Mouse (Mus musculus): ENCODE measurements at regions not wholly inside any gene's neighbourhood (a gene's known extent, or its start where the extent isn't known, plus 50 kb on each side); places are given as distances from the start of the nearest gene placed in this dataset.

DNA sequence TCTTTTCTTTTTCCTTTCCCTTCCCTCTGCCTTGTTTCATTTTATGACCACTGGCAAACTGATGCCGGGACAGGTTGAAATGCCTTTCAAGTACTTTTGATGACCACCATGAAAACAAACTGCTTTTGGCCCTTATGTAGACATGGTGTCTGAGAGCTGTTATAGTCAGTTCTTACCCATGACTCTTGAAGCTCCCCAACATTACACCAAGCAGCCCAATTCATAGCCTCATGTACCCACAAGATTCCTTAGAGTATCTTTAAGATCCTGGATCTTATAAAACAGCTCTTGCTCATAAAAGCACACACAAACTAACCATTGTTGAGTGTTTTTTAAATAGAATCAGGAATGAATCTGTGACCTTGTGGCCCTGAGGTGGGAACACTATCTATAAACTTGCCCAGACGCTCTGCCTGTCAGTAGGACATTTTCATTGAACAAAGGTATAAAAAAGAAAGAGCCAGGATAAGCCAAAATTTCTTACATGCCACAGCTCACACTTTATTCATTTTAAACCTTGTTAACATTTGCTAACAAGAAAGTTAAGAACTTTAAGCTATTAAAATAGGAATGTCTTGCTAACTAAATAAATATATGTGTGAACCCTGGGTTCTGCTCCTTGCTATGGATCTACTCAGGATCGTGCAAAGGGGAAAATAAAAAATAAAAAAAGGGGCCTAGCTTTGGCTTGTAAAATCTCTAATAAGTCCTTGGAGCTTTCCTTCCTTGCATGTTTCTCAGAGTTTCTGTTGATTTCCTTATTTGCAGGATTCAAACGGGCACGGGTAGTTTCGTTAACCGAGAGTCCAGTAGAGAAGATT lies 375.9 kb upstream of the Btbd3 start:
- H3K4me1 ChIP-seq (ENCODE audit: control insufficient read depth, insufficient read depth, low read depth, low read length): no peaks in the 10 kb centered on the region
- 90% methylated on average over 7 of the region's 7 CpGs for WGBS
- H3K4me2 ChIP-seq (ENCODE audit: low read length): no peak overlapping the region
- H3K27ac ChIP-seq (ENCODE audit: low read depth, low read length): no peak overlapping the region
- H3K27me3 ChIP-seq (replicated peaks; ENCODE audit: control insufficient read depth, insufficient read depth, low read length): no peaks in the 10 kb centered on the region
- no peak for ATAC-seq
- H3K4me3 ChIP-seq (ENCODE audit: low read length): no peak overlapping the region
- no peaks in the 10 kb centered on the region for H3K36me3 ChIP-seq (ENCODE audit: control insufficient read depth, insufficient read depth, low read length)
- no peak overlapping the region for H3K9ac ChIP-seq (ENCODE audit: low read depth, low read length)
- H3K9me3 ChIP-seq (ENCODE audit: control insufficient read depth, low read length): no peaks in the 10 kb centered on the region

DNA sequence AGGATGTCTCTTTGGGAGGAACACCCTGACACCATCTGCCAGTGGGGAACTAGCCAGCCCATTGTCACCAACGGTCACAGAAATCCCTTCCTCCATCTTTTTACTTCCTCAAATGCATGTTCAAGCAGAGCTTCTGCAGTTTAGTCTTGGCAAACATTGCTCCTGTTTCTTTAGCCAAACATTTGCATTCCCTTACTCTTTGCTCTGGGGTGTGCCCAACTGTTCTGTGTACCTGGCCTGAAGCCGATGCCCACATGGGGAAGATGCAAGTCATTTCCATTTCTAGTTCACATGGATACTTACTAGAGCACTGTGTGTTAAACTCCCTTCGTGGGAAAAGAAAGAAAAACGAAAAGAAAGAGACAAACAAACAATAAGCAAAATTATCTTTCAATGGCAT lies 386.7 kb upstream of the Btbd3 start:
- Histone ChIP-seq H3K4me1 (ENCODE audit: control insufficient read depth, insufficient read depth, low read depth, low read length) (no peaks in the 10 kb centered on the region), H3K4me3 (ENCODE audit: low read length) (no peak overlapping the region), H3K27me3 (replicated peaks; ENCODE audit: control insufficient read depth, insufficient read depth, low read length) (no peaks in the 10 kb centered on the region), H3K27ac (ENCODE audit: low read depth, low read length) (no peak overlapping the region), H3K4me2 (ENCODE audit: low read length) (no peak overlapping the region), H3K9me3 (ENCODE audit: control insufficient read depth, low read length) (no peaks in the 10 kb centered on the region), H3K36me3 (ENCODE audit: control insufficient read depth, insufficient read depth, low read length) (no peaks in the 10 kb centered on the region), H3K9ac (ENCODE audit: low read depth, low read length) (no peak overlapping the region)
- no peak for ATAC-seq
- WGBS: 77% methylated on average over 4 of the region's 4 CpGs

DNA sequence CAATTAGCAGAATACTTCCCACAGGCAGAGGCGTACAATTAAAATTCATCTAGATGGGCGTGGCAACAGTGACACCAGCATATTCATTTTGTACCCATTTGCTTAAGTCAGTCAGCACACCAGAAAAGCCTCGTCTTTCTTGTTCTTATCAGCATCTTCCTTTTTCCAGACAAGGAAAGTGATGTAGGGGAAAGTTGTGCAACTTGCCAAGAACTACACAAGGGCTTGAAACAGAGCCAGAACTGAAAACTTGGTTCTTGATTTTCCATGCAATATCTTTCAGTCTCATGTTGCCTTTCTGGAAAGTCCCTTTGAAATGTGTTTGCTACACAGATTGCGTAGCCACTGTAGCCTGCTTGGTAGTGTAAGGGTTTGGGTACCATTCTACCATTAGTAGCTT lies 401.9 kb upstream of the Btbd3 start:
- WGBS: 79% methylated on average over 4 of the region's 4 CpGs
- Histone ChIP-seq H3K36me3 (ENCODE audit: control insufficient read depth, insufficient read depth, low read length) (no peaks in the 10 kb centered on the region), H3K9ac (ENCODE audit: low read depth, low read length) (no peak overlapping the region), H3K27ac (ENCODE audit: low read depth, low read length) (no peak overlapping the region), H3K27me3 (replicated peaks; ENCODE audit: control insufficient read depth, insufficient read depth, low read length) (no peaks in the 10 kb centered on the region), H3K9me3 (ENCODE audit: control insufficient read depth, low read length) (no peaks in the 10 kb centered on the region), H3K4me3 (ENCODE audit: low read length) (no peak overlapping the region), H3K4me2 (ENCODE audit: low read length) (no peak overlapping the region), H3K4me1 (ENCODE audit: control insufficient read depth, insufficient read depth, low read depth, low read length) (no peaks in the 10 kb centered on the region)
- no peak for ATAC-seq

DNA sequence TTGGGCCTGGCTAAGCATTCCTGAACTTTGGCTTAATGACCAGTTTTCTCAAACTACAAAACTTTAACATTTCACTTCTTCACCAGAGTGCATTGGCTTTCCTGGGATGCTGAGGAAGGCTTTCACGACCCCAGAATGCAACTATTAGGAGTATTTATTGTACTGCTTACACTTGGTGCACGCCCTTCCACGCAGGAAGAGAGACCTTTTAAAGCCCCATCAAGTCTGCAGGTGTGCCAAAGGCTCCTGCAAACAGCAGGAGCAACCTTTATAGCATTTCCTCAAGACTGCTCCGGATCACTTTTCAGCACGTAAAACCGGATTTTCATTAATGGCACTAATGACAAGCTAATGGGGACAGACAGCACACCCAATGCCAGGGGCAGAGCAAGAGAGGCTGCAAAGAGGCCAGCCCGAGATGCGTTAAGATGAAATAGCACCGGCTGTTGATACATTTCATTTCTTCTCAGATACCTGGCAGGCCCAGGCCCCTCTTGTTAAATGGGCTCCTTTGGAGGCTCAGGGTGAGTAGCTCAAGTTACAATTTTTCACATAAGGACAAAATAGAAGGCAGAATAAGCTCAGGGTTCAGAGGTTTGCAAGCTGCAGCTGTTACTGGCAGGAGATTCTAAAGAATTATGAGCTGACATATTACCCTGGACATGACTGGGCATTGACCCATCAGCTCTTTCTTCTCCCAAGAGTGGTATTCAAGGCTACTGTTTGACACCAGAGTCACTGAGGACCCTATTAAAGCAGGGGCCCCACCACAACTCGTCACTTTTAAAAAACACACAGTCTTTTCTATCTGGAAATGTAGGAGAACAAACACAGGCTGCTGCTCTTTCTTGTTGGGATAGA lies 402.7 kb upstream of the Btbd3 start:
- H3K4me1 ChIP-seq (ENCODE audit: control insufficient read depth, insufficient read depth, low read depth, low read length): no peaks in the 10 kb centered on the region
- H3K27ac ChIP-seq (ENCODE audit: low read depth, low read length): no peak overlapping the region
- no peak for ATAC-seq
- no peak overlapping the region for H3K9ac ChIP-seq (ENCODE audit: low read depth, low read length)
- H3K4me3 ChIP-seq (ENCODE audit: low read length): no peak overlapping the region
- WGBS: 89% methylated on average over 10 of the region's 10 CpGs
- no peaks in the 10 kb centered on the region for H3K27me3 ChIP-seq (replicated peaks; ENCODE audit: control insufficient read depth, insufficient read depth, low read length)
- no peaks in the 10 kb centered on the region for H3K9me3 ChIP-seq (ENCODE audit: control insufficient read depth, low read length)
- H3K36me3 ChIP-seq (ENCODE audit: control insufficient read depth, insufficient read depth, low read length): no peaks in the 10 kb centered on the region
- no peak overlapping the region for H3K4me2 ChIP-seq (ENCODE audit: low read length)

DNA sequence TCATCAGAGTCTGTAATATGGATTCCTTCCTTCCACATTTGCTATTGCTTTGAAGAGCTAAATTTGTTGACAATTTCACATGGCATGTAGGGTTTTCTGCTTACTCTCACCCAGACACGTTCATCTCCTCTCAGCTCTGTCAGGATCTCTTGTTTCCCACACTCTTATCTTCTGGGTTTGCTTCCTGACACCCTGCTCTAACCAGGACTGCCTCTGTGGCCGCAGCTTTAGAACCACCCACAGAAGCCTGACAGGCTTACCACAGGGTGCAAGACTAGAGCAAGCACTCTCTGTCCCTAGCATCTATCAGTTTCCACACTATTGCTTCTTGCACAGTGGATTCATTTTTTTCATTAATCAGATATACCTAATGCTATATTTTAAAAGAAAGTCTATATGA lies 408.5 kb upstream of the Btbd3 start:
- Histone ChIP-seq H3K36me3 (ENCODE audit: control insufficient read depth, insufficient read depth, low read length) (no peaks in the 10 kb centered on the region), H3K9me3 (ENCODE audit: control insufficient read depth, low read length) (no peaks in the 10 kb centered on the region), H3K27ac (ENCODE audit: low read depth, low read length) (no peak overlapping the region), H3K4me2 (ENCODE audit: low read length) (no peak overlapping the region), H3K4me3 (ENCODE audit: low read length) (no peak overlapping the region), H3K9ac (ENCODE audit: low read depth, low read length) (no peak overlapping the region), H3K27me3 (replicated peaks; ENCODE audit: control insufficient read depth, insufficient read depth, low read length) (no peaks in the 10 kb centered on the region), H3K4me1 (ENCODE audit: control insufficient read depth, insufficient read depth, low read depth, low read length) (no peaks in the 10 kb centered on the region)
- 62% methylated on average over 2 of the region's 2 CpGs for WGBS
- no peak for ATAC-seq

DNA sequence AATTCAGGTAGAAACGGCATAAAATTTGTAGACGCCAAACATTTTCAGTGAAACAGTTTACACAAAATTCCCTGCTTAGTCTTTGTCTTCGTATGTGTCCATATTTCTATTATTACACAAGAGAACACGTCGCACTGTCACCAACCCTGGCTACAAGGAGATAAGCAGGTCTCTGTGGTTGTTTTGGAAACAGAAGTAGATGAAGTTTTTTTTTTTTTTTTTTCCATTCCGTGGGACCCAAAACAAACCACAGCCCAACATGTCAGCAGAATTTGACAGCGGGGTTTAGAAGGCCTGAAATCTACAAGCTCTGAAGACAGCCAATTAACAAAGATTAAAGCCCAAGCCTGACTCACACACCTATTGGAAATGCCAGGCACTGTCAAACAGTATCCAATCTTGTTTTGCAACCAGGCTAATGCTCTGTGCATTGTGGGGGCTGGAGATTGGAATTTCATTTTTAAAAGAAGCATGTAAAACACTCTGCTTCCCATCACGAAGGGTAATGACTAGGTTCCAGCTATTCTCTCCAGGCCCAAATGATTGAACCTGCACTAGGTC lies 428.5 kb upstream of the Btbd3 start:
- no peak overlapping the region for H3K9ac ChIP-seq (ENCODE audit: low read depth, low read length)

DNA sequence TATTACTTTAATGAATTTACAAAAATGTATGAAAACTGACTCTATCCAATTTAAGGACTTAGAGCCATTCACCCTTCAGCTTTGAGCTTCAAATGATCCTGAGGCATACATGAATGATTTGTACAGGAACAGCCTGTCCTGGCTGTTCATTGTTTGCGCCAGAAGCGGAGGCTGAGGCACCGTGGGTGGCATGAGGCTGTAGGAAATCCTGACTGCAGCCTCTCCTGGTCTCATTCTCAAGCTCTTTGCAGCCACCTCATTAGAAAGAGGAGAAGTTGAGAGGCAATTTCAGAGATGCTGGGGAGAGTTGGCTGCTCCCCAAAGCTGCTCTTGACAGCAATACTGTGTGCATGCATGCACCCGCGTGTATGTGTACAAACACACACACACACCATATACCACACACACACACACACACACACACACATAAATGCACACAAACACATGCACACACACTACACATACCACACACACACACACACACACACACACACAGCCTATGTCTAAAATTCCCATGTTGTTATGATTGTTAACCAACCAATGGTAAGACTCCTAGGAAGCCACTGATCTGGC lies 434.9 kb upstream of the Btbd3 start:
- H3K4me1 ChIP-seq (ENCODE audit: control insufficient read depth, insufficient read depth, low read depth, low read length): no peaks in the 10 kb centered on the region
- 57% methylated on average over 5 of the region's 5 CpGs for WGBS
- no peak overlapping the region for H3K27ac ChIP-seq (ENCODE audit: low read depth, low read length)
- H3K27me3 ChIP-seq (replicated peaks; ENCODE audit: control insufficient read depth, insufficient read depth, low read length): no peaks in the 10 kb centered on the region
- ATAC-seq: no peak
- H3K9me3 ChIP-seq (ENCODE audit: control insufficient read depth, low read length): no peaks in the 10 kb centered on the region
- H3K4me2 ChIP-seq (ENCODE audit: low read length): no peak overlapping the region
- H3K9ac ChIP-seq (ENCODE audit: low read depth, low read length): no peak overlapping the region
- no peaks in the 10 kb centered on the region for H3K36me3 ChIP-seq (ENCODE audit: control insufficient read depth, insufficient read depth, low read length)
- no peak overlapping the region for H3K4me3 ChIP-seq (ENCODE audit: low read length)

More for the DNA sequence above, 428.5 kb upstream of the Btbd3 start:
- Histone ChIP-seq H3K4me2 (ENCODE audit: low read length) (no peak overlapping the region), H3K27ac (ENCODE audit: low read depth, low read length) (no peak overlapping the region), H3K4me3 (ENCODE audit: low read length) (no peak overlapping the region), H3K9me3 (ENCODE audit: control insufficient read depth, low read length) (no peaks in the 10 kb centered on the region), H3K36me3 (ENCODE audit: control insufficient read depth, insufficient read depth, low read length) (no peaks in the 10 kb centered on the region), H3K4me1 (ENCODE audit: control insufficient read depth, insufficient read depth, low read depth, low read length) (no peaks in the 10 kb centered on the region), H3K27me3 (replicated peaks; ENCODE audit: control insufficient read depth, insufficient read depth, low read length) (no peaks in the 10 kb centered on the region)
- 83% methylated on average over 8 of the region's 8 CpGs for WGBS
- ATAC-seq: no peak

DNA sequence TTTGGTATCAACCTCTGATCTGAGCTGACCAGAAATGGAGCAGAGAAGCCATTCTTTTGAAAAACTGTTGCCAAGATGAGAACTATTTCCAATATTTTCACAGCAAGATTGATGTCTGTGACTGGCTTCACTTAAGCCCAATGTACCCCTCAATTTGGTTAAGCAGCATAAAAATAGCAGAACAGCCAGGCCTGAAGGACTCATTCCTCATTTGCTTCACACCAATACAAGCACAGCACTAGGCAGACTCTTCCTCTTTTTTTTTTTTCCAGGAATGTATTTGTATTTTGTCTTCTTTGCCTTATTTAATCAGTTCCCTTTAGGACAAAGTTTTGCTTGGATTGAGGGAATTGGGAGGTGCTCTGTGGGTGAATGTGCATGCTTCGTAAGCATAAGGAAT lies 441.4 kb upstream of the Btbd3 start:
- Histone ChIP-seq H3K9ac (ENCODE audit: low read depth, low read length) (no peak overlapping the region), H3K4me3 (ENCODE audit: low read length) (no peak overlapping the region), H3K27ac (ENCODE audit: low read depth, low read length) (no peak overlapping the region), H3K4me2 (ENCODE audit: low read length) (no peak overlapping the region), H3K9me3 (ENCODE audit: control insufficient read depth, low read length) (no peaks in the 10 kb centered on the region), H3K27me3 (replicated peaks; ENCODE audit: control insufficient read depth, insufficient read depth, low read length) (no peaks in the 10 kb centered on the region), H3K4me1 (ENCODE audit: control insufficient read depth, insufficient read depth, low read depth, low read length) (no peaks in the 10 kb centered on the region), H3K36me3 (ENCODE audit: control insufficient read depth, insufficient read depth, low read length) (no peaks in the 10 kb centered on the region)
- 90% methylated on average over 1 of the region's 1 CpGs for WGBS
- no peak for ATAC-seq
